Mouse (Mus musculus) brain, embryonic 14.5 days (tissue): ENCODE measurements around the gene Rnf26.

Experiments
- CTCF ChIP-seq: fragments of 200-500 bp; IDR thresholded peaks from 2 replicates; pipeline ENCODE4 v1.5.1; 2012; ENCODE audit warnings: inconsistent platforms, mild to moderate bottlenecking, moderate library complexity, borderline replicate concordance; ENCODE audit not compliant: insufficient read depth, insufficient read length; ENCODE audit errors: extremely low read depth
- POLR2A ChIP-seq: fragments of 200-500 bp; IDR thresholded peaks from 2 replicates; pipeline ENCODE4 v1.6.1; 2012; ENCODE audit warnings: mild to moderate bottlenecking, inconsistent platforms, borderline replicate concordance; ENCODE audit not compliant: poor library complexity, insufficient read depth, insufficient read length, severe bottlenecking; ENCODE audit errors: extremely low read depth

- TF ChIP-seq POLR2A (no peak), CTCF (no peak)
Observed at GRCm38 (mm10) chr9:44075996-44076763, 37.1 kb downstream of the Rnf26 start.
